Mouse (Mus musculus) neural tube, embryonic 14.5 days (tissue): ENCODE results near the gene Ugt1a5. TPM values are rescaled to one million over a fixed set of nuclear protein-coding genes. Genes with fewer than 3 reads are reported as not detected.
"Not testable (repeated sequence)": the region's sequence is repeated elsewhere in the genome, so short reads cannot be mapped to it uniquely, and the experiment has no call there.

ENCODE experiments used
- ATAC-seq: fragments of 200-750 bp; cut with Nextera tagmentation; 2 replicates; pipeline ENCODE4 v1.8.0; 2017; ENCODE audit warnings: low read depth, mild to moderate bottlenecking, moderate TSS enrichment, moderate library complexity
- H3K27ac ChIP-seq: fragments of 300-500 bp; sonication (generic); 2 replicates; pipeline ENCODE4 v1.5.1; 2014; ENCODE audit warnings: low read depth, mild to moderate bottlenecking, control low read depth, low read length, moderate library complexity, mixed read lengths
- H3K27me3 ChIP-seq: fragments of 300-500 bp; sonication (generic); 2 replicates; pipeline ENCODE4 v1.6.1; 2014; ENCODE audit warnings: low read length; ENCODE audit not compliant: control insufficient read depth, insufficient read depth
- H3K36me3 ChIP-seq: fragments of 300-500 bp; sonication (generic); 2 replicates; pipeline ENCODE4 v1.6.1; 2014; ENCODE audit warnings: low read length, mixed read lengths; ENCODE audit not compliant: control insufficient read depth, insufficient read depth
- H3K4me1 ChIP-seq: fragments of 300-500 bp; sonication (generic); 2 replicates; pipeline ENCODE4 v1.6.1; 2014; ENCODE audit warnings: low read length; ENCODE audit not compliant: control insufficient read depth, insufficient read depth
- H3K4me2 ChIP-seq: fragments of 300-500 bp; sonication (generic); 2 replicates; pipeline ENCODE4 v1.6.1; 2014; ENCODE audit warnings: mild to moderate bottlenecking, low read depth, low read length, control low read depth
- H3K4me3 ChIP-seq: fragments of 300-500 bp; sonication (generic); 2 replicates; pipeline ENCODE4 v1.5.1; 2014; ENCODE audit warnings: low read depth, low read length, control low read depth, mixed read lengths
- H3K9ac ChIP-seq: fragments of 300-500 bp; sonication (generic); replicated peaks from 2 replicates; pipeline ENCODE4 v1.6.1; 2014; ENCODE audit warnings: low read depth, mild to moderate bottlenecking, control low read depth, low read length, mixed read lengths
- H3K9me3 ChIP-seq: fragments of 300-500 bp; sonication (generic); 2 replicates; pipeline ENCODE4 v1.6.1; 2016; ENCODE audit warnings: low read length; ENCODE audit not compliant: control insufficient read depth
- WGBS: fragments of 180-500 bp; shearing (Covaris S2); extraction: QIAGEN DNeasy Blood & Tissue Kit; methylation state at CpG from one replicate; pipeline ENCODE4 v1.1.7; 2014; 5-methylcytosine and 5-hydroxymethylcytosine counted together
- polyA plus RNA-seq: library from polyadenylated mRNA; unstranded; fragments of >200 nt; fragmentation: Nextera tagmentation; extraction: Ambion mirVana; gene quantifications from 2 replicates; pipeline ENCODE4 v1.2.1, GENCODE M21; 2014

Gene Ugt1a5
- polyA plus RNA-seq, 1 experiment from 2014 or later: not detected

GRCm38 (mm10) chr1:88225301-88225700 is 59.5 kb downstream of the Ugt1a5 start:
- not testable (repeated sequence) for H3K4me3 ChIP-seq, H3K4me2 ChIP-seq, H3K36me3 ChIP-seq, H3K9ac ChIP-seq, ATAC-seq, H3K27me3 ChIP-seq, H3K27ac ChIP-seq, H3K4me1 ChIP-seq
- H3K9me3 ChIP-seq: peaks cover 55% of the 10 kb centered on the region
- WGBS: 36% methylated on average over 2 of the region's 2 CpGs

GRCm38 (mm10) chr1:88225741-88226140 is 59.9 kb downstream of the Ugt1a5 start:
- H3K36me3 ChIP-seq: no peaks in the 10 kb centered on the region
- no peaks in the 10 kb centered on the region for H3K27me3 ChIP-seq
- no peaks in the 10 kb centered on the region for H3K4me1 ChIP-seq
- H3K9me3 ChIP-seq: peaks cover 59% of the 10 kb centered on the region
- H3K4me2 ChIP-seq: no peak overlapping the region
- H3K4me3 ChIP-seq: no peak overlapping the region
- no peak for ATAC-seq
- no peak overlapping the region for H3K27ac ChIP-seq
- no peak overlapping the region for H3K9ac ChIP-seq

- no peak within 1 kb of the TSS for H3K4me2 ChIP-seq
- H3K9me3 ChIP-seq: peaks cover 69% of the 10 kb centered on the region
- WGBS: 63% methylated on average over 5 of the region's 5 CpGs
- H3K4me3 ChIP-seq: no peak within 1 kb of the TSS
- no peak within 1 kb of the TSS for H3K27ac ChIP-seq
- no peaks in the 10 kb centered on the region for H3K4me1 ChIP-seq
- H3K36me3 ChIP-seq: no peaks in the 10 kb centered on the region
- H3K9ac ChIP-seq: no peak within 1 kb of the TSS
- no peaks in the 10 kb centered on the region for H3K27me3 ChIP-seq
- ATAC-seq: no peak
Measured at GRCm38 (mm10) chr1:88226670-88227379, 61.0 kb downstream of the Ugt1a5 start, which contains the start of gene Mroh2a. TSS of gene Mroh2a (plus strand) at chr1:88226986.

- Histone ChIP-seq H3K36me3 (no peaks in the 10 kb centered on the region), H3K9ac (no peak overlapping the region), H3K4me3 (no peak overlapping the region), H3K4me2 (no peak overlapping the region), H3K27me3 (no peaks in the 10 kb centered on the region), H3K27ac (no peak overlapping the region), H3K9me3 (peaks cover 71% of the 10 kb centered on the region), H3K4me1 (no peaks in the 10 kb centered on the region)
- ATAC-seq: no peak
- WGBS: 61% methylated on average over 2 of the region's 2 CpGs
Measured at GRCm38 (mm10) chr1:88227482-88227881, 61.7 kb downstream of the Ugt1a5 start.

- no peaks in the 10 kb centered on the region for H3K36me3 ChIP-seq
- H3K4me1 ChIP-seq: no peaks in the 10 kb centered on the region
- no peak overlapping the region for H3K4me2 ChIP-seq
- H3K9me3 ChIP-seq: peaks cover 78% of the 10 kb centered on the region
- WGBS: 71% methylated on average over 7 of the region's 7 CpGs
- H3K27ac ChIP-seq: no peak overlapping the region
- no peaks in the 10 kb centered on the region for H3K27me3 ChIP-seq
- no peak overlapping the region for H3K4me3 ChIP-seq
- no peak for ATAC-seq
- H3K9ac ChIP-seq: no peak overlapping the region
Measured at GRCm38 (mm10) chr1:88228121-88228520, 62.3 kb downstream of the Ugt1a5 start.

GRCm38 (mm10) chr1:88229566-88229965 is 63.8 kb downstream of the Ugt1a5 start:
- Histone ChIP-seq H3K4me2 (no peak overlapping the region), H3K9ac (no peak overlapping the region), H3K9me3 (peaks cover 92% of the 10 kb centered on the region), H3K36me3 (no peaks in the 10 kb centered on the region), H3K27me3 (no peaks in the 10 kb centered on the region), H3K27ac (no peak overlapping the region), H3K4me1 (no peaks in the 10 kb centered on the region), H3K4me3 (no peak overlapping the region)
- WGBS: 80% methylated on average over 3 of the region's 3 CpGs
- no peak for ATAC-seq

GRCm38 (mm10) chr1:88229986-88230385 is 64.2 kb downstream of the Ugt1a5 start:
- Histone ChIP-seq H3K27me3 (no peaks in the 10 kb centered on the region), H3K4me3 (no peak overlapping the region), H3K36me3 (no peaks in the 10 kb centered on the region), H3K27ac (no peak overlapping the region), H3K4me1 (no peaks in the 10 kb centered on the region), H3K9me3 (peaks cover 96% of the 10 kb centered on the region), H3K4me2 (no peak overlapping the region), H3K9ac (no peak overlapping the region)
- no peak for ATAC-seq
- WGBS: 85% methylated on average over 5 of the region's 5 CpGs

GRCm38 (mm10) chr1:88230421-88230820 is 64.6 kb downstream of the Ugt1a5 start:
- Histone ChIP-seq H3K4me1 (no peaks in the 10 kb centered on the region), H3K9me3 (peaks cover 99% of the 10 kb centered on the region), H3K27ac (no peak overlapping the region), H3K36me3 (no peaks in the 10 kb centered on the region), H3K9ac (no peak overlapping the region), H3K4me3 (no peak overlapping the region), H3K4me2 (no peak overlapping the region), H3K27me3 (no peaks in the 10 kb centered on the region)
- WGBS: 70% methylated on average over 7 of the region's 7 CpGs
- ATAC-seq: no peak

GRCm38 (mm10) chr1:88230981-88231802 is 65.4 kb downstream of the Ugt1a5 start:
- no peak for ATAC-seq
- Histone ChIP-seq H3K4me2 (no peak overlapping the region), H3K27me3 (no peaks in the 10 kb centered on the region), H3K27ac (no peak overlapping the region), H3K4me3 (no peak overlapping the region), H3K4me1 (no peaks in the 10 kb centered on the region), H3K36me3 (no peaks in the 10 kb centered on the region), H3K9me3 (peaks cover 98% of the 10 kb centered on the region), H3K9ac (no peak overlapping the region)
- 78% methylated on average over 6 of the region's 6 CpGs for WGBS
